Mouse (Mus musculus) adrenal gland, postnatal 4 days (tissue): ENCODE data around the gene Ube2e1. TPM values are rescaled to one million over a fixed set of nuclear protein-coding genes. Genes with fewer than 3 reads are reported as not detected.
A peak's percentile ranks its signal among the peaks of the same experiment; 100 is the strongest.
"Not testable (repeated sequence)": the region's sequence is repeated elsewhere in the genome, so short reads cannot be mapped to it uniquely, and the experiment has no call there.

Experiments
- DNase-seq, 2 experiments: peaks; one replicate each; pipeline ENCODE4 v3.0.0; 2021 to 2022; ENCODE audit warnings: low spot score in 2 of 2, mixed read lengths in 2 of 2
- total RNA-seq, 2 experiments: library from RNA; stranded (reverse); gene quantifications; 2 replicates each; pipeline ENCODE4 v1.2.3; 2021

The Ube2e1 gene
- total RNA-seq, 2 experiments from 2014 or later, result 79.1 to 80.1 TPM

DNA sequence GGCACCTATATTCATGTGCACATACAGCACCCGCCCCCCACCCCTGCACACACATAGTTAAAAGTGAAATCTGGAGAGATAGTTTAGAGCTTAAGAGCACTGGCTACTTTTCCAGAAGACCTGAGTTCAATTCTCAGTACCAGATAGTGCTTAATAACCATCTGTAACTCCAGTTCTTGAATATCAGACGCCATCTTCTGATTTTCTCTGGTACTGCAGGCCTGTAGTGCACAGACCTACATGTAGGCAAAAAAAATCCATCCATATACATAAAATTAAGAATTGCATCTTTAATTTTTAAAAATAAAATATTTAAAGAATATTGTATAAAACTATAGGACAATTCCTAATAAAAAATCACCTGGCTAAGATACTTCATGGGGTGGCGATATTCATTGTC is 70.5 kb downstream of the Ube2e1 start:
- DNase-seq, result no peak

DNA sequence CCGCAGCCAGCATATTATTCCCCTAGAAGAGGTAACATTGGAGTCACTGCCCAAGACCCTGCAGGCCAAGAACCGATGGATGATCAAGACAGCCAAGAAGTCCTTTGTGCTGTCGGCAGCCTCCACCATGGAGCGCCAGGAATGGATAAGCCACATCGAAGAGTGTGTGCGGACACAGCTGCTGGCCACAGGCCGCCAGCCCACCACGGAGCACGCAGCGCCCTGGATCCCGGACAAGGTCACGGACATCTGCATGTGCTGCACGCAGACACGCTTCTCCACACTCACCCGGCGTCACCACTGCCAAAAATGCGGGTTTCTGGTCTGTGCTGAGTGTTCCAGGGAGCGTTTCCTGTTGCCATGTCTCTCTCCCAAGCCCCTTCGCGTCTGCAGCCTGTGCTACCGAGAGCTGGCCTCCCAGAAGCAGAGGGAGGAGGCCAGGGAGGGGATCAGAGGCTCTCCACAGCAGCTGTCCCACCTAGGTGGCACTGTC is 89.0 kb downstream of the Ube2e1 start:
- DNase-seq, result no peak

DNA sequence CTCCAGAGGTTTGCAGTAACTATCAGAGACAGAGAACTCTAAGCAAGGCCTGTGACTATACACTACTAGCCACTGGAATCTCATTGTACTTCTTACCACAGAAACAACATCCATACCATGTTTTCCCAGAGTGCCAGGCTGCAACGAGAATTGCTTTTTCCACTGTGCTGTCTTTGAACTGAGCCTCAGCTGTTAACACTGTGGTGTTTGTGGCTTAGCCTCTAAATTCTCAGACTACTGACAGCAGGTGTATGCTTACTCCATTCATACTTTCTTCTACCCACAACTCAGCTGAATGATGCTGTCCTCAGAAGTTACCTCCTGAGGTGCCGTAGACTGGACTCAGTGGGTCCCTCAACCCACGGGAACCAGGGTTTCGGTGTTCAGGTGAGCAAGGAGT is 89.9 kb downstream of the Ube2e1 start:
- no peak for DNase-seq

DNA sequence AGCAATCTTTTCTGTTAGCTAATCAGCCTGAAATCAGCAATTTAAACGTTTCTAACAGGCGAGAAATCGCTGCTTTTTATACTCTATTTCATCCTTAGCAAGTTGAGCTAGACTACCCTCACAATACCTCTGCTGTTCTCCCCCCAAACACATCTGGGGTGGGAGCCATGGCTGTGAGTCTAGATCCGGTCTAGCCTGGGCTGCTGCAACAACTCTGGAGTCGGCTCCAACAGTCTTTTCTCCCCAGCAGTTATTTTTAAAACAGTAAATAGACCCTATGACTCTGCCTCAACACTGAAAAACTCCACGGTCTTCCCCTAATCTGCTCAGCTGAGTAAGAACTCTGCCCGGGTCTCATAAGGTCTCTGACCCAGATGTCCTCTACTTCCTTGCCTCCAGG is 91.5 kb downstream of the Ube2e1 start:
- no peak for DNase-seq

DNA sequence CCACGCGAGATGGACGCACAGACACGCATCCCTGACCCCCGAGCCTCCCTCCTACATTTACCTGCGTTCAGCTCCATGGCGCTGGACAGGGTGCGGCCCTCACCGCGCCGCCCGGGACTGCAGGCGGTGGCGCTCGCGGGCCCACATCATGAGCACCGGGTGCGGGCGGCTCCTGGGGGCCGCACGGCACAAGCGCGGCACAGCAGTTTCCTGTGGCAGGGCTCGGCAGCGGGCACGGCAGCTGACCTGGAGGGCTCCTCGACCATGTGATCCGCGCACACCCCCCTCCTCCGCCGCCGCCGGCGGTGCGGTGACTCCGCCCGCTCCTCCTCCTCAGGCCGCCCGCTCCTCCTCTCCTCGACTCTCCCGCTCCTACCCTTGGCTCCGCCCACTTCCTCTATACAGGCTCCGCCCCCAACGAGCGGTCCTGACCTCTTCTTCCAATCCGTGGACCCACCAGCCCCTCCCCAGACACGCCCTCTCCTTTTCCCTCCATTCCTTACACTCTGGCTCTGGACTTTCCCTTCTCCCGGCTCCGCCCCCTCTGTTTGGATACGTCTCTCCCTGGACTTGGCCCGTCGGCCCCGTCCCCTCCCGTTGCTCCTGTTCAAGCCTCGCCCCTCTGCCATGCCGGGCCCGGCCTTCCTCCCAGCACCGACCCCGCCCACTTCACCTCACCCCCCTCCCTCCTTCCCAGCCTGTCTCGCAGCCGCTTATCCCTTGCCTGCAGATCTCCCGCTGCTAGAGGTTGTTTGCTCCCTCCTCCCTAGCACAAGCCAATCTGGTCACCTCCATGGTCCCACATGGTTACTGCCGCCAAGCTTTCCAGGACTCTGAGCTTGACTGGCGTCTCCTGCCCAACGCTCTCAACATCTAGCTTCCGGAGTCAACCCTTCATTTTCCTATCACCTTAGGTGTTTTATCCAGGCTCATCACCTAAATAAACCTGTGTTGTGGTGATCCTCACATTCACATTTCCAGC is 92.6 kb downstream of the Ube2e1 start, which contains the start of gene Nr1d2:
Gene Nr1d2, minus strand, starts transcription at position 378 of the 982 bp plus-strand sequence.
- peak; percentile 93 to 99 for DNase-seq

DNA sequence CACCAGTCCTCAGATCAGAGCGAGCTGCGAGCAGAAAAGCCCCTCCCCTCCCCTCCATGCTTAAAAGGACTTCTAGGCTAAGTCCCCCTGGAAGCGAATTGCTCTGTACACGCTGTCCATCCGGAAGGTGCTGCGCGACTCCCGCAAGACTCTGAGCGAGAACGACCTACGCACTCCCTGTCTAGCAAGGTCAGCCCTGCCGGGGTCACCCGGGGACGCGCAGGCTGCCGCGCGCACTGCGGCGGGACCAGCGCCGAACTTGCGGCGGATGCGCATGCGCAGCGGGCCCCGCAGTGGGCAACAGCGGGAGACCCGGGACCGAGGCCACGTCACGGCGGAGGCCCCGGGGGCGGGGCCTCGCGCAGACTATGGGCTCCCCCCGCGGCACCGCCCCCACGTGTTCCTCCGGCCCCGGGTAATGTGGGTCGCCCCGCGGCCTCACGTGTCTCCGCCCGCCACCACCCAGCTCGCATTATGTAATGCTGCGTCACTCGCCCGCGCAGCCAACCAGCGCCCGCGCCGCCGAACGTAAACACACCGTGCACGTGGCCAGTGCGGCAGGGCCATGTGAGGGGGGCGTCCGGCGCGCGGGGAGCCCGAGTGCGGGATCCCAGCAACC is 93.4 kb downstream of the Ube2e1 start:
- DNase-seq, result peak; percentile 92 to 95

DNA sequence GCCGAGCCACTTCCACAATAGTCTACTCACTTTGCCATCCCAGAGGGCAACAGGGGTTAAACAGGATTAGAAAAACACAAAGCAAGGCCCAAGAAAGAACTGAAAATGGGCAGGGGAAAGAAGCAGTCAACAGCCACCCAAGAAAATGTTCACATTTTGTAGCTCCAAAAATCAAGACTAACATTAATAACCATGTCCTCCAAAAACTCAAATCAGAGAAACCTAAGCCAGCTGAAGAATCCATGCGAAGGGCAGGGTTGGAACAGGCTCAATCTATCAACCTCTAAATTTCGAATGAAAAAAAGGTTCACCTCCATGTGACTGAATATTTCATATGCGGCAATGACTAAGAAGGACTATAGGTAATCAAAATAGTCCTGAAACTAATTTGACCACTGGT is 94.3 kb downstream of the Ube2e1 start:
- no peak for DNase-seq

DNA sequence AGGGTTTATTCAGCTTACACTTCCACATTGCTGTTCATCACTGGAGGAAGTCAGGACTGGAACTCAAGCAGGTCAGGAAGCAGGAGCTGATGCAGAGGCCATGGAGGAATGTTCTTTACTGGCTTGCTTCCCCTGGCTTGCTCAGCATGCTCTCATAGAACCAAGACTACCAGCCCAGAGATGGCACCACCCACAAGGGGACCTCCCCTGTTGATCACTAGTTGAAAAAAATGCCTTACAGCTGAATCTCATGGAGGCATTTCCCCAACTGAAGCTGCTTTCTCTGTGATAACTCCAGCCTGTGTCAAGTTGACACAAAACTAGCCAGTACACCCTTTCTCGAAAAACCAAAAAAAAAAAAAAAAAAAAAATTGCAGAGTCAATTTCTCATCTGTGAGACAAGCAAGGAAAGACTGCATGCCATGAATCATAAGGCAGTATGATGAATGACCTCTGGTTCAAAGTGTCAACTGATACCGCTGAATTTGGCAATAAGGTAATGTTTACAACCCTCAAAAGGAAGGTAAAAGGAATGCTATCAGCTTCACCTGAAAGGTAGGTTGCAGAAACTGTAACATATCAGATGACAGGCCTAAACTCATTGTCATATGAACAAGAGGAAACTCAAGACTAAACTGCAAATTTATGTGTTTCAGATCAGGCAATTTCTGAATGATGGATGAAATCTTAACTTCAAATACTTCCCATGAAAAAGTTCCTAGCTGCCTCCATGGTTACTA is 95.0 kb downstream of the Ube2e1 start:
- DNase-seq, result not testable (repeated sequence)

DNA sequence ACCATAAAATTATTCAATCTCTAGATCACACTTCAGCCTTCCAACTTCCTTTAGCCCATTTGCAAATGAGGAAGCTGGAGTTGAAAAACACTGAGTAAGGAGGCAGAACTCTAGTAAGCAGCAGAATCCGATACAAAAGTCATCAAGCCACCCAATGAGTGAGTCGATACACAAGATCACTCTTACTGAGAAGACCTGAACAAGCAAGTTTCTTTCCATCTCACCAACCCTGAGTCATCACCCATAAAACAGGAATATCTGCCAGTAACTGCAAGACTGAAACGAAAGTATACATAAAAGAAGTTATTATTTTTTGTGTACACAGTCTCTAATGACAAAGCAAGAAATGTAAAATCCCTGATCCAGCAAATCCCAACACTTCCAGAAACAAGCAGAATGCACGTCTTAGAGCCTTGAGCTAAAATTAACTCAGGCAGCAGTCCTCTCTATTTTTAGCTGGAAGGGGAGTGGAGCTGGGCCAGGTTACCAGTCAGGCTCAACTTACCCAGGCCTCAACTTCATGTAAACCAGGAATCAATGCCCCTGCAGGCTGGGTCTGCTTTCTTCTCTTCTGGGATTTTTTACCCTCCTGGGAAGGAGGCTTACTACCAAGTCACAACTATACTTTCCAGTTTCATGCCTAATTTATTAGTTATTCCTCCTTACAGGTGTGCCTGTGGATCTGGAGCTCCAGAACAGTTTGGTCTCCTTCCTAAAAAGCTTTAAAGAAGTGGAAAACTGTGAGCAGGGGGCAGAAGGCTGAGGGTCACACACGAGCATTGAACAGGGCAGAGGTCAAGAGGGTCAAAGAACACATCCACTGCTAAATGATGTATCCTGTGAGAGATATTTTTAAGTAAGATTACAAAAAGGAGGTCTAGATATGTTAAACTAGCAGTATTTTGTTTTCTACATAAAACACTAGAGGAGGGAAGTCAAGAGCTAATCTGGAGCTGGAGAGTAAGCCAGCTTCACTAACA is 97.4 kb downstream of the Ube2e1 start:
- DNase-seq, result no peak

DNA sequence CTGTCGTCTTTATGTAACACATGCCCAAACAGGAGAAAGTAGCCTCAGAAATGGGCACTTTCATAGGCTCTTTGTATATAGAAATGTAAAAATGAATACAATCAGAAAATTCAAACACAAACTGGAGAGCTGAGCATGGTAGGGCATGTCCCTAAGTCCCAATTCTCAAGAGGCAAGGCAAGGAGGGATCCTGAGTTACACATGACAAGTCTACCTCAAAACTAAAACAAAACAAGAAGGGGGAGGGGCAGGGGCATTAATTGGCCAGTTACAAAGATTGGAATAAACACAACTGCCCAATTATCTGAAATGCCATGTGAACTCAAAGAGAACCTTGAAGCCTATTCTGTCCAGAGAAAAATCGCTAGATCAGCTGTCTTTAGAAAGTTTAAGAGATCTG is 98.6 kb downstream of the Ube2e1 start:
- DNase-seq, result no peak

Other genes starting within 250 kb of the Ube2e1 start
- 10 to 100 TPM; 60.9 to 66.4 TPM for gene Nr1d2, start 92.7 kb downstream of the Ube2e1 start, total RNA-seq
- gene Nkiras1, start 60.7 kb downstream of the Ube2e1 start, total RNA-seq, result 10 to 100 TPM; 15.8 to 17.7 TPM
- gene Rpl15, start 60.5 kb downstream of the Ube2e1 start, total RNA-seq, result 1,000 to 10,000 TPM; 1,128 to 1,174 TPM